47 mouse cellular contexts compared by ENCODE assay signal in the genomic region with DNA sequence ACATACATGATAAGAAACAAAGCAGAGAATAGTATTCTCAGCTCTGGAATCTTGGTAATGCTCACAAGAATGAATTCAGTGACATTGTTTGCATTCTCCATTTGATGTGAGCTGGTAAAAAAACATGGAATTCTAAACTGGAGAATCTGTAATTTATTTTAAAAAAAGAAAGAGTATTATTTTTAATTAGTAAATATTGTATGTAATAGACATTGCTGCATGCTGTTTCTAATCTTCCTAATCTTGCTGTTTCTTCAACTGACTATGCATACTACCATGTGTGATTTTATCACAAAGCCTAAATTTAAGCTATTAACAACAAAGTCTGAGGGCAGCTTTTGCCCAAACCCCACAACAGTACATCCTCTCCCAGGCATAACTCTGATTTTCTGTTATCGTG. TPM values are rescaled to one million over a fixed set of nuclear protein-coding genes. Genes with fewer than 3 reads are reported as not detected.
"Had no signal": no experiment of that assay in that cellular context is flagged by ENCODE, and none has a peak within 500 bp of the region (broad histone marks: within the 10 kb centered on the region; RNA-seq: fewer than 3 reads in every experiment).

Gene Olfr1230, minus strand, starts transcription at position 101 of the 400 bp plus-strand sequence.

- H3K27ac ChIP-seq: limb, embryonic 10.5 days; limb, embryonic 12.5 days; limb, embryonic 13.5 days; limb, embryonic 15.5 days; liver, embryonic 12.5 days; liver, embryonic 13.5 days; liver, embryonic 14.5 days; liver, embryonic 15.5 days; lung, embryonic 15.5 days; macrophage; midbrain, embryonic 10.5 days; midbrain, embryonic 12.5 days; midbrain, embryonic 13.5 days; midbrain, embryonic 15.5 days; neural tube, embryonic 12.5 days had no signal

- DNase-seq: left cerebral cortex, postnatal 4 days; liver; liver, embryonic 13.5 days; liver, postnatal 0 days; lung, adult 18-20 months; lung, adult 2 months; lung, embryonic 14.5 days; lung, postnatal 10 days; lung, postnatal 14 days; lung, postnatal 36 days; lung, postnatal 4 days; midbrain, embryonic 14.5 days had no signal

- H3K4me3 ChIP-seq: limb, embryonic 10.5 days; limb, embryonic 12.5 days; limb, embryonic 13.5 days; limb, embryonic 15.5 days; liver, embryonic 12.5 days; liver, embryonic 13.5 days; liver, embryonic 15.5 days; lung, embryonic 15.5 days; megakaryocyte, embryonic 14.5 days; midbrain, embryonic 10.5 days; midbrain, embryonic 12.5 days; midbrain, embryonic 13.5 days; midbrain, embryonic 15.5 days; myocyte; neural tube, embryonic 12.5 days had no signal

- H3K4me1 ChIP-seq: limb, embryonic 10.5 days; limb, embryonic 12.5 days; limb, embryonic 13.5 days; limb, embryonic 15.5 days; liver, embryonic 12.5 days; liver, embryonic 13.5 days; liver, embryonic 15.5 days; lung, embryonic 15.5 days; megakaryocyte, embryonic 14.5 days; midbrain, embryonic 10.5 days; midbrain, embryonic 12.5 days; midbrain, embryonic 13.5 days; midbrain, embryonic 15.5 days; neural tube, embryonic 12.5 days had no signal

RNA-seq across cellular contexts. Expression of gene Olfr1230, which starts in this region (rescaled TPM):
- total RNA-seq: left cerebral cortex, postnatal 10 days; left cerebral cortex, postnatal 14 days; left cerebral cortex, postnatal 25 days; left cerebral cortex, postnatal 36 days; left cerebral cortex, postnatal 4 days; liver, adult 2 months; megakaryocyte progenitor cell, adult 5-6 weeks; megakaryocyte, adult 5-6 weeks; megakaryocyte-erythroid progenitor cell, adult 5-6 weeks; midbrain, postnatal 0 days; monocyte, adult 5-6 weeks had no signal
- polyA plus RNA-seq: limb, embryonic 10.5 days; limb, embryonic 11.5 days; limb, embryonic 12.5 days; limb, embryonic 13.5 days; limb, embryonic 14.5 days; limb, embryonic 15.5 days; liver, adult 2 months; liver, embryonic 11.5 days; liver, embryonic 12.5 days; liver, embryonic 13.5 days; liver, embryonic 14.5 days; liver, embryonic 15.5 days; liver, embryonic 16.5 days; liver, postnatal 0 days; lung, adult 2 months; lung, embryonic 14.5 days; lung, embryonic 15.5 days; lung, embryonic 16.5 days; lung, postnatal 0 days; macrophage; midbrain, embryonic 10.5 days; midbrain, embryonic 11.5 days; midbrain, embryonic 12.5 days; midbrain, embryonic 13.5 days; midbrain, embryonic 14.5 days; midbrain, embryonic 15.5 days; midbrain, embryonic 16.5 days; midbrain, postnatal 0 days; myocyte; neural tube, embryonic 11.5 days; neural tube, embryonic 12.5 days had no signal
